Mouse (Mus musculus) hindbrain, embryonic 10.5 days (tissue): Measurements from ENCODE around the gene Clic3. TPM values are rescaled to one million over a fixed set of nuclear protein-coding genes. Genes with fewer than 3 reads are reported as not detected.
A peak's percentile ranks its signal among the peaks of the same experiment; 100 is the strongest.

ENCODE experiments used
- DNase-seq: peaks from one replicate; pipeline ENCODE4 v3.0.0-alpha.2; 2017; ENCODE audit warnings: low spot score
- H3K27ac ChIP-seq: fragments of 300-500 bp; sonication (generic); 2 replicates; pipeline ENCODE4 v1.5.1; 2016; ENCODE audit warnings: mild to moderate bottlenecking, moderate library complexity
- H3K27me3 ChIP-seq: fragments of 300-500 bp; sonication (generic); 2 replicates; pipeline ENCODE4 v1.6.1; 2016; ENCODE audit warnings: mild to moderate bottlenecking; ENCODE audit not compliant: poor library complexity, insufficient read depth, severe bottlenecking
- H3K36me3 ChIP-seq: fragments of 300-500 bp; sonication (generic); 2 replicates; pipeline ENCODE4 v1.6.1; 2016; ENCODE audit warnings: mild to moderate bottlenecking, moderate library complexity
- H3K4me1 ChIP-seq: fragments of 300-500 bp; sonication (generic); replicated peaks from 2 replicates; pipeline ENCODE4 v1.6.1; 2016; ENCODE audit warnings: mild to moderate bottlenecking
- H3K4me3 ChIP-seq: fragments of 300-500 bp; sonication (generic); 2 replicates; pipeline ENCODE4 v1.5.1; 2016; ENCODE audit warnings: mild to moderate bottlenecking, moderate library complexity
- H3K9me3 ChIP-seq: fragments of 300-500 bp; sonication (generic); 2 replicates; pipeline ENCODE4 v1.6.1; 2016; ENCODE audit warnings: mild to moderate bottlenecking, moderate library complexity
- WGBS: fragments of 180-500 bp; shearing (Covaris S2); methylation state at CpG from one replicate; pipeline ENCODE4 v1.1.7; 2016; 5-methylcytosine and 5-hydroxymethylcytosine counted together
- polyA plus RNA-seq: library from polyadenylated mRNA; unstranded; fragments of >200 nt; fragmentation: Nextera tagmentation; extraction: Ambion mirVana; gene quantifications from 2 replicates; pipeline ENCODE4 v1.2.1, GENCODE M21; 2016

The Clic3 gene
- polyA plus RNA-seq, 1 experiment from 2014 or later = 0.90 TPM

GRCm38 (mm10) chr2:25430395-25431233 lies 26.0 kb upstream of the Clic3 start:
- peaks cover 51% of the 10 kb centered on the region for H3K4me1 ChIP-seq
- DNase-seq = peak; percentile 21
- peaks cover 69% of the 10 kb centered on the region for H3K27me3 ChIP-seq
- H3K9me3 ChIP-seq = no peaks in the 10 kb centered on the region
- peaks cover 7% of the 10 kb centered on the region; the same call in 1 of the 2 replicates for H3K36me3 ChIP-seq
- H3K27ac ChIP-seq = peak overlapping the region; percentile 36; the same call in 1 of the 2 replicates
- 53% methylated on average over 17 of the region's 17 CpGs for WGBS
- no peak overlapping the region; the same call in 1 of the 2 replicates for H3K4me3 ChIP-seq

DNA sequence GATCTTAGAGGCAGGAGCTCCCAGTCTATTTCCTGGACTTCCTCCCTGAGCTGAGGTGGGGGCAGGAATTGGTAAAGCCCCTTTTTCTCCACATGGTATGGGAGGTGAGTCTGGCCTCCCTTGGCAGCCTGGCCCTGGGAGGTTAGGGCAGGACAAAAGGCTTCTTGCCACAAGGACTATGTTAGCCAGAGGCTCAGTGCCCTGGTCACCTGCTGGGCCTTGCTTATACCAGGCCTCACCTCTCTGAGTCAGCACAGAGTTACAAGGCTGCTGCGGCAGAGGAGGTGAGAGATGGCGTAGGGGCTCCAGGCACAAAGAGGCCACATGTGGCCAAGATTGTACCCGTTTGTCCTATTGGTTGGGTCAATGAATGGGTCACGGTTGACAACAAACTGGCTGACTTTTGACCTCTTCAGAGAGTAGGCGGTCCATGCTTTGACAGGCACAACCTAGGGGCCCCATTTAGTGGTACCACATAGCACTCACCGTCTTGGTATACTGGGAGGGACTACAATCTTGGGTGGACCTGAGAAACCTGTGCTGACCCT lies 25.3 kb upstream of the Clic3 start:
- DNase-seq = no peak
- H3K36me3 ChIP-seq = peaks cover 10% of the 10 kb centered on the region; the same call in 1 of the 2 replicates
- no peak overlapping the region for H3K27ac ChIP-seq
- H3K27me3 ChIP-seq = peaks cover 61% of the 10 kb centered on the region
- H3K4me1 ChIP-seq = peaks cover 51% of the 10 kb centered on the region
- no peaks in the 10 kb centered on the region for H3K9me3 ChIP-seq
- H3K4me3 ChIP-seq = no peak overlapping the region; the same call in 1 of the 2 replicates
- 35% methylated on average over 6 of the region's 6 CpGs for WGBS

GRCm38 (mm10) chr2:25432326-25433098 lies 24.1 kb upstream of the Clic3 start:
- no peak overlapping the region for H3K27ac ChIP-seq
- 77% methylated on average over 11 of the region's 11 CpGs for WGBS
- no peak for DNase-seq
- H3K9me3 ChIP-seq = no peaks in the 10 kb centered on the region
- peaks cover 19% of the 10 kb centered on the region for H3K36me3 ChIP-seq
- no peak overlapping the region for H3K4me3 ChIP-seq
- H3K4me1 ChIP-seq = peaks cover 51% of the 10 kb centered on the region
- H3K27me3 ChIP-seq = peaks cover 56% of the 10 kb centered on the region

- H3K36me3 ChIP-seq = peaks cover 25% of the 10 kb centered on the region
- peaks cover 49% of the 10 kb centered on the region for H3K4me1 ChIP-seq
- no peaks in the 10 kb centered on the region for H3K9me3 ChIP-seq
- no peak for DNase-seq
- peaks cover 56% of the 10 kb centered on the region for H3K27me3 ChIP-seq
- H3K4me3 ChIP-seq = no peak overlapping the region
- no peak overlapping the region for H3K27ac ChIP-seq
- WGBS = 89% methylated on average over 17 of the region's 17 CpGs
Measured at GRCm38 (mm10) chr2:25433101-25433500, 23.5 kb upstream of the Clic3 start.

GRCm38 (mm10) chr2:25434292-25434691 lies 22.3 kb upstream of the Clic3 start:
- peaks cover 39% of the 10 kb centered on the region for H3K4me1 ChIP-seq
- no peak overlapping the region for H3K4me3 ChIP-seq
- H3K9me3 ChIP-seq = no peaks in the 10 kb centered on the region
- peaks cover 37% of the 10 kb centered on the region for H3K36me3 ChIP-seq
- 88% methylated on average over 8 of the region's 8 CpGs for WGBS
- no peak overlapping the region for H3K27ac ChIP-seq
- DNase-seq = no peak
- peaks cover 52% of the 10 kb centered on the region for H3K27me3 ChIP-seq

DNA sequence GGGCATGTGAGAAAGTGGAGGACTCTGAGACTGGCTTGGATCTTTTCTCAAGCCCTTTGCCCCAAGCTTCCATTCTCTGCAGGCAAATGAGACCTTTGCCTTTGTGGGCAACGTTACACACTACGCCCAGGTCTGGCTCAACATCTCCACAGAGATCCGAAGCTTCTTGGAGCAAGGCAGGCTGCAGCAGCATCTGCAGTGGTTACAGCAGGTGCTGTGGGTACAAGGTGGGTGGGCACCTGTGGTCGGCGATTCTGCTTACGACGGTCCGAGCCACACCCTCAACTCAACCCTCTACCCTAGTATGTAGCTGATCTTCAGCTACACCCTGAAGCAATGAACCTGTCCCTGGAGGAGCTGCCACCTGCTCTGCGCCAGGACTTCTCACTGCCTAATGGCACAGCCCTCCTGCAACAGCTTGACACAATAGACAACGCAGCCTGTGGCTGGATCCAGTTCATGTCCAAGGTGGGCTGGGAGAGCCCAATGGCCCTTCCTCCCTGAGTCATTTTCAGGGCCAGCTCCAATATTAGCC lies 20.3 kb upstream of the Clic3 start:
- Histone ChIP-seq H3K27ac (no peak overlapping the region), H3K9me3 (no peaks in the 10 kb centered on the region), H3K36me3 (peaks cover 51% of the 10 kb centered on the region), H3K4me3 (no peak overlapping the region), H3K4me1 (peaks cover 18% of the 10 kb centered on the region), H3K27me3 (peaks cover 31% of the 10 kb centered on the region)
- no peak for DNase-seq
- 94% methylated on average over 10 of the region's 10 CpGs for WGBS

- 86% methylated on average over 20 of the region's 20 CpGs for WGBS
- Histone ChIP-seq H3K36me3 (peaks cover 91% of the 10 kb centered on the region), H3K4me3 (no peak overlapping the region), H3K4me1 (no peaks in the 10 kb centered on the region), H3K9me3 (no peaks in the 10 kb centered on the region), H3K27me3 (no peaks in the 10 kb centered on the region), H3K27ac (no peak overlapping the region)
- DNase-seq = no peak
Measured at GRCm38 (mm10) chr2:25441067-25441466, 15.6 kb upstream of the Clic3 start.

GRCm38 (mm10) chr2:25442682-25443081 lies 14.0 kb upstream of the Clic3 start:
- H3K4me1 ChIP-seq = no peaks in the 10 kb centered on the region
- WGBS = 90% methylated on average over 14 of the region's 14 CpGs
- H3K27me3 ChIP-seq = no peaks in the 10 kb centered on the region
- DNase-seq = no peak
- H3K27ac ChIP-seq = no peak overlapping the region
- H3K4me3 ChIP-seq = no peak overlapping the region
- no peaks in the 10 kb centered on the region for H3K9me3 ChIP-seq
- H3K36me3 ChIP-seq = peaks cover 92% of the 10 kb centered on the region

- peaks cover 22% of the 10 kb centered on the region for H3K36me3 ChIP-seq
- 84% methylated on average over 8 of the region's 8 CpGs for WGBS
Measured at GRCm38 (mm10) chr2:25450853-25451647, 5.6 kb upstream of the Clic3 start.

DNA sequence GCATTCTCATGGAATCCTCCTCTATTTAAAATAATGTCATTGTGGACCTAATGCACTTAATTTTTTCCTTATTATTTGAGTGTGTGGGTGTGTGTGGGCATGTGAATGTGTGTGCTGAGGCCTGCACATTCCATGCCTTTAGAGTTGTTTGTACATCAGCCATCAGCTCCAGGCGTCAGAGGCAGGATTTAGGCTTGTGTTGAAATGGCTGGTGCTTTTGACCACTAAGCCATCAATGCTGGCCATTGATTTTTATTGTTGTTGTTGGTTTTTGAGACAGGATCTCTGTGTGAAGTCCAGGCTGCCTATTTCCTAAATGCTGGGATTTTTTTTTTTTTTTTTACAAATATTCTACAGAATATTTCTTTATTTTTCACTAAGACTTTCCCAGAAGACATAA lies 3.7 kb upstream of the Clic3 start:
- Histone ChIP-seq H3K4me1 (no peaks in the 10 kb centered on the region), H3K27ac (no peak overlapping the region), H3K27me3 (no peaks in the 10 kb centered on the region), H3K9me3 (no peaks in the 10 kb centered on the region), H3K36me3 (peaks cover 4% of the 10 kb centered on the region; the same call in 1 of the 2 replicates), H3K4me3 (no peak overlapping the region)
- DNase-seq = no peak
- WGBS = 47% methylated on average over 1 of the region's 1 CpGs

More at GRCm38 (mm10) chr2:25450853-25451647, 5.6 kb upstream of the Clic3 start:
- Histone ChIP-seq H3K4me3 (no peak overlapping the region), H3K27me3 (no peaks in the 10 kb centered on the region), H3K9me3 (no peaks in the 10 kb centered on the region), H3K27ac (no peak overlapping the region), H3K4me1 (no peaks in the 10 kb centered on the region)
- DNase-seq = no peak

DNA sequence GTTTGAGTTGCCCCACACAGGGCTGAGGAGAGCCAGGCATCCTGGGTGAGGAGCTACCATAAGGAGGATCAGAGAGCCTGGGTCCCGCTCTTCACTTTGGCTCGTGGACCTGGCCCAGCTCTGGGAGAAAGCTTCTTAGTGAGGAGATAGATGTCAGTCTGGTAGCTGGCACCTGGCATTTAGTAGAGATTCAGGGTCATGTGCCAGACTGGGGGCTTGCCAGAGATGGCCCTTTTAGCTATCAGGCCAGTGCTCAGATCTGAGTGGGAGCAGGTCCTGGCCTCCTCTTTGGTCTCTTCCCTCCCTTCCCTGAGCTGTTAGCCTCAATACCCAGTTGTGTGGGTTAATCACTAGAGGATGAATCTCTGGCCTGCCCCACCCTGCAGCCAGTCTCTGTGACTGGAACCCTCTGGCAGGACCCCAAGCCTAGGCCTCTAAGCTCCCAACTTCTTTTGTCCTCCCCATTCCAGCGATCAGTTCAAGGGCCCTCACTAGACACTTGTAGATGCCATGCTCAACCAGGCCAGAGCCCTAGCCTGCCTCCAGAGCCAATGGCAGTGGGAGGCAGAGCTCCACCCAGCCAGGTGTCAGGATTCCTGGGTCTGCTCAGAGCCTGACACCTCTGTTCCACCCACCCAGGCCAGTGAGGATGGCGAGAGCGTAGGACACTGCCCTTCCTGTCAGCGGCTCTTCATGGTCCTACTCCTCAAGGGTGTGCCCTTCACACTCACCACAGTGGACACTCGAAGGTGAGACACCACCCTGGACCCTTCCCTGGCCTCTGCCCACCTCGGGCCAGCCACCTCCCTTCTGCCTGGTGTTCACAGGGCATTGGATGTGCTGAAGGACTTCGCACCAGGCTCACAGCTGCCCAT lies 621 bp downstream of the Clic3 start:
- H3K27ac ChIP-seq = no peak overlapping the region
- H3K4me3 ChIP-seq = no peak overlapping the region
- no peaks in the 10 kb centered on the region for H3K27me3 ChIP-seq
- DNase-seq = no peak
- peaks cover 3% of the 10 kb centered on the region; the same call in 1 of the 2 replicates for H3K9me3 ChIP-seq
- 88% methylated on average over 9 of the region's 9 CpGs for WGBS
- H3K4me1 ChIP-seq = peaks cover 25% of the 10 kb centered on the region
- H3K36me3 ChIP-seq = peaks cover 9% of the 10 kb centered on the region
